Mouse (Mus musculus) frontal cortex, postnatal 25 days (tissue): ENCODE measurements around the gene Gm4553.
"Not testable (repeated sequence)": the region's sequence is repeated elsewhere in the genome, so short reads cannot be mapped to it uniquely, and the experiment has no call there.

Source experiments
- DNase-seq, 2 experiments: peaks; one replicate each; pipeline ENCODE4 v3.0.0; 2022; ENCODE audit warnings: low spot score in 2 of 2

Gm4553 gene

DNA sequence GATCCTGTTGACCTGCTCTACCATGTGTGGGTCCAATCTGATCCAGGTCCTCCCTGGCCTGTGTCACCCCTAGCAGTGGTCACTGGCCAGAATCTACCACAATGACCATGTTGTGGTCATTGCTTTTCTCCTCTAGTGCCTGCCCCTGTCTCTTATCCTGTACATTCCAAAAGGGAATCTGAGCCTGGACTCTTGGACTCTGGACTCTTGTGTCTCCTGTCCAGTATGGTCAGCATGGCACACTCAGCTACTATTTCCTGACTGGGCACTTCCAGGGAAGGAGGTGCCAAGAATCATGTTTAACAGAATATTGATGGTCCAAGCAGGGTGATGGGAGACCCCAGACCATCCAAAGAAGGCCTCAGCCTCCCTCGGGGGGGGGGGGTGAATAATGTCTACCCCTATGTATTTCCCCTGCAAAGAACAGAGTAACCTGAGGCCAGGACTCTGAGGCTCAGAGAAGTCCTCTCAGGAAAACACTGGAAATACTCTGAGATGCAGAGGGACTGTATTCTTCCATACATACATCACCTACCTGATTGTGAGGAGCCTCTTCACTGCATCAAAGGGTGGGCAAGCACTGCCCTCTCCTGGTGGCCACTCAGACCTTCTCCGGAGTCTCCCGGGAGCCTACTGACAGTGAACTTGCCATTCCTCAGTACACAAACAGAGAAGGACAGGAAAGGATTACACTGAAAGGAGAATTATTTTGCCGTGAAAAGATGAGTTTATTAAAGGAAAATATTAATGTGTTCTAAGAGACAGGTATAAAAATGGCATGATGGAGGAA is 31.1 kb downstream of the Gm4553 start:
- no peak for DNase-seq

DNA sequence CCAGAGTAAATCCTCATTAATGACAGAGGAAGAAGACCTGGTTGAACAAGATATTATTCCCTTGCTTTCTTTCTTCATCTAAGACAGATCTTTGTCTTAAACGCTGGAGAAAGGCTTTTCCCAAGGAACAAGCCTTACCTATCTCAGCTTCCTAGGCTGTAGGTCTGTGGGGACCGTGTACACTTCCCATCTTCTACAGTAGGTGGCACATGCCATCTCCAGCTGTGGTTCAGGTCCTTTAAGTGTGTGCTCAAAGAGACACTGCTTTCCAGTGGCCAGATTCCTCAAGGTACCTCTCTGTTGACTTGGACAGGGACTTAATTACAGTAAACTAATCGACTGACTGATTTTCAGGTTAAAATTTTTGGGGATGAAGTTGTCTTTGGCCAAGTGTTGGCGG is 36.7 kb downstream of the Gm4553 start:
- no peak for DNase-seq

DNA sequence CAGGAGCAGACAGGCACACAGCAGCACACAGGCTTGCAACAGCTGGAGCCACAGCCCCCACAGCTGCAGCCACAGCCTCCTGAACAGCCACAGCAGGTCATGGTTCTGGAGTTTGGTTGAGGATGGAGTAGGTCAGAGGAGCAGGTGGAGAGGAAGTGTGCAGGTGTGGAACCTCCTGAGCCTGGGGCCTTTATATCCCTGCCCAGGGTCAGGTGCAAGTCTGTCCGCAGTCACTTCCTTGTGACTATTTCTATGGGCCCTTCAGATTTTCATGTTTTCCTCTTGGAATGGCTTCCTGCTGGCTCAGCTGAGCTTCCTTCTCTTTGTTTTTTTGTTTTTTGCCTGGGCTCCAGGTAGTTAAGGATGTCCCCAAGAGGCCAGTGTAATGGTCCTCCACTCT is 44.9 kb downstream of the Gm4553 start, which contains the start of gene Gm45618:
Gene Gm45618 (minus strand): TSS at position 101 of the 400 bp plus-strand sequence.
- DNase-seq, result not testable (repeated sequence)

- no peak for DNase-seq
Observed at GRCm38 (mm10) chr7:142119632-142120031, 45.9 kb downstream of the Gm4553 start.
